Mouse (Mus musculus) right cerebral cortex, postnatal 10 days (tissue): ENCODE data around the gene Ftsj3.

Source experiments
- DNase-seq, 2 experiments: peaks; one replicate each; pipeline ENCODE4 v3.0.0; 2021; ENCODE audit warnings: low spot score in 2 of 2

Ftsj3 gene

DNA sequence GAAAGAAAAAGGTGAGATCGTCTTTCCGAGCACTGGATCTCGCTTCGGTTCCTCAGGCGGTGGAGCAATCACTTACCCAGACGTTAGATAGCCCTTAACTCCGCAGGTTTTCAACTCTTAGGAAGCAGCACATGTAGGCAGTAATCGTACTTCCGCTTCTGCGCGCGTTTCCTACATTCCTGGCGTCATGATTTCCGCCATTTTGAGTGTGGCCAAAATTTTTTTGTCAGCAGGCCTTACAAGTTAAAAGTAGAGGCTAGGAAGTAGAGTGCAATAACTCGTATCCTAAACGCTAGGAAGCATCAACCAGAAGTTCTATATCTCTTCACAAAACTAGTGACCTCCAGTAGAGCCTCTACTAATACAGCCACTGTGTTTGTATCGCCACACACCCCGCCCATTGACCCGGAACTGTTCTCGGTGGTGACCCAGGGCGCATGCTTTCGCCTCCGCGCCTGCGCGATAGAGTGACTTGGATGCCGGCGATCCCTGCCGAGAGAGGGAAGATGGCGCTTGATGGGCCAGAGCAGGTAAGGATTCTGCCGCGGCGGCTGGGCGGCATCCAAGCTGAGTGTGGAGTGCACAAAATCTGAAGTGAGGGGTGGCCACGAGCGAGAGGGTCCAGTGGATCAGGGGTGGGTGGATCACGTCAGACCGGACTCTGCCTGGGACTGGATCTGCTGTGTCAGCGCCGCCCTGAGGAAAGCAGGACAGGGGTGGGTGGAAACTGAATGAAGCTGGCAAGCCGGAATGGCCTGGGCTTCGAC lies at the start of gene Ftsj3, which contains the start of gene Psmc5:
Gene Ftsj3, minus strand, starts transcription at position 395 of the 767 bp plus-strand sequence.
Gene Psmc5, plus strand, starts transcription at position 470 of the 767 bp plus-strand sequence.
- DNase-seq, result peak; percentile 98 to 99

DNA sequence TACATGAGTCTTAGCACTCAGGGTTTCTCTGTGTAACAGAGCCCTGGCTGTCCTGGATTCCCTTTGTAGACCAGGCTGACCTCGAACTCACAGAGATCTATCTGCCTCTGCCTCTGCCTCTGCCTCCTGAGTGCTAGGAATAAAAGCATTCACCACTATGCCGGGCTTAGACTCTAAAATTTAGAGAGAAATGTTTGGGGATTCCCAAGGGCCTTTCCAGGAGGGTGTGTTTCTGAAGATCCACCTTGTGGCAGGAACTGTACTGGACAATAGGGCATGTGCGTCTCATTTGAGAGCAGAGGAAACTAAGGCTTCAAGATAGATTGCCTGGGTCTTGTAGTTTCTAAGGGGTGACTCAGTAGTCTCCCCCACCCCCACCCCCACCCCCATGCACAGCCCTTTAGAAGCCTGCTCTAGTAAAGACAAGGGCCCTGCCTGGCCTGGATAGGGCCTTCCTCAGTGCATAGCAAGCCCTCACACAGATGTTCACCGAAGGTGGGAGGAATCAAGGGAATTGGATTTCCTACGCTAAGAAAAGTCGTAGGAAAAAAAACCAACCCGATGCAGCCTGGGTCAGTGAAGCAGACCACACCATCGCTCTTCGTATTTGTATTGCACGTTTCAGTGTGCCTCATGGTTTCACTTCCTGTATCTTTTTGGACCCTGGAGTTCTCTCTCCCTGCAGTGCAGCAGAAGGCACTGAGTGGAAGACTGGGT lies 49.6 kb upstream of the Ftsj3 start:
- no peak for DNase-seq

DNA sequence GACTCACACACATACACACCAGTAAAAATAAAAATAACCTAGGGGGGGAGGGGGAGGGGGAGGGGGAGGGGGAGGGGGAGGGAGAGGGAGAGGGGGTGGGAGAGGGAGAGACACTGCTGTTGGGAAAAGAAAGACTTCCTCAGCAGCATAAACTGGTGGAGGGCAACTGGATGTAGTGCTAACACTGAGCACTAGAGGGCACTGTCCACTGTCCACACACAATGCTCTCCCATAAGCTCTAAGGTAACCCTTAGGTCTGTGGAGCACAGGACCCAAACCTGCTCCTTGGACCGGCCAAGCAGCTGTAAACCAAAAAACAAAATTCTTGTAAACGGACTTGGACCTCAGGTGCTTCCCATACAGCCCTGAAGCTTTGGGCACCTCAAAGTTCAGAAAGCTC lies 46.8 kb upstream of the Ftsj3 start:
- no peak for DNase-seq

DNA sequence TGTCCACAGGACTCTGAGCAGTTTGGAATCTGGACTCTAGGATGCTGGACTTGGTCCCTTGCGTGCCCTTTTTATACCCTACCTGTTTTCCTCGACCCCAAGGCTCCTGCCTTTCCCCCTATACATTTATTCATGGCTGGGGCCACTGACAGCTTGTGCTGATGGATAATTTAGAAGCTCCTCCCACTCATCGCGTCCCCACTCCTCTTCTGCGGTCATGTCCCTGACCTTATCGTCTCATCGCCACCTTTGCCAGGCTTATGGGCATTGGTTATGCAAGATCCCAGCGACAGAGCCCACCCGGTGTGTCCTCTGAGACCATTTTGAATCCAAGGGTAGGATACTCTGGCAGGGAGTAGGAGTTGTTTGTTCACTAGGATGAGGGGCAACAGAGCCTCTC lies 45.9 kb upstream of the Ftsj3 start, which contains the start of gene Gh:
Gene Gh, minus strand, starts transcription at position 101 of the 400 bp plus-strand sequence.
- DNase-seq, result no peak

DNA sequence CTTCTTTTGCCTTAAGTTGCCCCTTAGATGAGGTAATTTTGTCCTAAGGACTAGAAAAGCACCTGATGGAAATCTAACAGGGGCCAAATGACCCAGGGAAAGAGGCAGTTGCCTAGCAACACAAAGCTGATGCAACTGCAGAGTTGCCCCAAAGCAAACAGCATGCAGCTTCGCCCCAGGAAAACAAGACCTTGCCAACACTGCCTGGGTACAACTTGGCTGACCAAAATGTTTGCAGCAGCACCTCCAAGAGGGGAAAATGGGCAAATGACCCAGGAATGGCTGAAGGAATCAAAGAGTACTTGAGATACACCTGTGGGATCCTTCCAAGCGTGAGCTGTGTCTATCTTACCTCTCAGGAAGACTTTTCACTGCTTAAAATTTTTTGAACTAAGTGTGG lies 36.0 kb upstream of the Ftsj3 start:
- no peak for DNase-seq

DNA sequence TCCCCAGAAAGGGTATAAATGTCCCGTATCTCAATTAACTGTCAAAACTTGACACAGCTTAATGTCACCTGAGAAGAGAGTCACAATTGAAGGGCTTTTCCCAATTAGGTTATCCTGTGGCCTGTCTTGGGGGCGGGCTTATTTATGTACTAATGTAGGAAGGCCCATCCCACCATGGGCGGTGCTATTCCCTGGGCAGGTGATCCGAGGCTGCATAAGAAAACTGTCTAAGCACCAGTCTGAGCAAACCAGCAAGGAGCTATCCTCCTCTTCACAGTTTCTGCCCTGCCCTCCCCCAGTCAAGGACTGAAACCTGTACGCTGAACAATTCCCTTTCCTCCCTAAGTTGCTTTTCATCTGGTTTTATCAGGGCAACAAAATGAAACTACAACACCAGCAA lies 34.5 kb upstream of the Ftsj3 start:
- no peak for DNase-seq

DNA sequence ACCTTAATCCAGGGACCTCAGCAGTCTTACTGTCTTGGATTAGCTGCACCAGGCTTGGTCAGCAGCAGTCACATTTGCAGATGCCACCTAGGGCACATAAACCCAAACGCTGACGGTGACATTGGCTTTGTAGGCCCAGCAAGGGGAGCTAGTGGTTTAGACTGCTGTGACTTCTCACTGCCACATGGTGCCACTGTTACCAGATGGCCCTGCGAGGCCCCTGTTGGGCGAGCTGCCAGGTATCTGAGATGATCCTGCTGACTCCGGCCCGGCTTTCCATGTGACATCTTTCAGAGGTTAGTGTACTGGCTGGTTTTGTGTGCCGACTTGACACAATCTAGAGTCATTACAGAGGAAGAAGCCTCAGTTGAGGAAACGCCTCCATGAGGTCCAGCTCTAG lies 33.5 kb upstream of the Ftsj3 start:
- no peak for DNase-seq

DNA sequence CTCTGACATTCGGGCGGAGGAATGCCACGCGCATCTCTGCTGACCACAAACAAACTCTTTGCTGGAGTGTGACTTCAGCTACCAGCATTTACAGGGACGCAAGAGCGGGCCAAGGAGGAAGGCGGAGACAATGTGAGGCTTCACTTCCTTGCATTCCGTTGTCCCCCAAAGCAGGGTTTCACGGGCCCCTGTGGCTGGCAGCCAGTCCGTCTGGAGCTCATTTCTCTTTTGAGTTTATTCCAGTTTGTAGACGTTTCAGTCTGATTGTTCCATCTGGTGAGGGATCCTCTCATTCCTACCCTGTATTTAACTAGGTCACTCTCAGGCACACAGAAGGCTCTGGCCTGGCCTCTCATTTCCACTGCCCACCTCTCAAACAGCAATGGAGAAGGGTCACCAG lies 31.1 kb upstream of the Ftsj3 start:
- peak in 1 of 2 experiments; percentile 53 for DNase-seq

DNA sequence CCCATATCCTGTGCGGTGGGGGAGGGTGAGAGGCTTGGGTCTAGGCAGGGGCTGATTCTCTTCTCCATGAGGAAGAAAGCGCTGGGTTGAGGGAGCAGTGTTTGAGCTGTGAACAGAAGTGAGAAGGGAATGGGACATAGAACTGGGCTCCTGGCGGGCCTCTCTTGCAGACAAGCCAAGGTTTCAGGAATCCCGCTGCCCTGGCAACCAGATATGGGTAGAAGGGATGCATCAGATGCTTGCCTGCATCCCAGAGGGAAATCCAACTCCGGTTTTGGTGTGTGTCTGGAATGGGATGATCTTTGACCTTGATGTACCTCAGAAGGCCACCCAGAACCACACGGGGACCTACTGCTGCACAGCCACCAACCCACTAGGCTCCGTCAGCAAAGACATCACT lies 30.3 kb upstream of the Ftsj3 start:
- DNase-seq, result peak in 1 of 2 experiments; percentile 19

DNA sequence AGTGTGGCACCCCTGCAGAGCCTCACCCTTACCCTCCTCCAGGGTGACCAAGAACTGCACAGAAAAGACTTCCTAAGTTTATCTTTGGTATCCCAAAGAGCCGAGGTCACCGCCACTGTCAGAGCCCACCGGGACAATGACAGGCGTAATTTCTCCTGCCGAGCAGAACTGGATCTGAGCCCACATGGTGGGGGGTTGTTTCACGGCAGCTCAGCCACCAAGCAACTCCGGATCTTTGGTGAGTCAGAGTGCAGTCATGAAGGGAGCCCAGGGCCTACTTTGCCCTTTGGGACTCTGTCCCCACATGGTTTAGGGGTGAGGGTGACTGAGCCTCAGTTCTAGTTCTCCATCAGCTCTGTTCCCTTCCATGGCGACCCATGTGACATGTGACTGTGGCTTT lies 28.2 kb upstream of the Ftsj3 start:
- DNase-seq, result no peak

DNA sequence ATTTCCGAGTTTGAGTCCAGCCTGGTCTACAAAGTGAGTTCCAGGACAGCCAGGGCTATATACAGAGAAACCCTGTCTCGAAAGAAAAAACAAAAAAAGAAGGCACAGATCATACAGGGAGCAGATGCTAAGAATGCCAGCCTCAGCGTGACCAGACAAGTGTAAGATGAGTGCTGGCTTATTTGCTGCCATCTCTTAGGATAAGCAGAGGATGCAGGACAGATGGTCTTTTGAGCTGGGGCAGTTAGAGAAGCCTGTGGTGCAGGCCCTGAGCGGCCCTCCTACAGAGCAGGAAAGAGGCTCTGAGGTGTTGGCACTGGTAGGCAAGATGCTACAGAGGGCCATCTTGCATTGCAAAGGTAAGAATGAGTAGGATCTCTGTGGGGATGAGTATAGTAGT lies 27.5 kb upstream of the Ftsj3 start:
- DNase-seq, result no peak

DNA sequence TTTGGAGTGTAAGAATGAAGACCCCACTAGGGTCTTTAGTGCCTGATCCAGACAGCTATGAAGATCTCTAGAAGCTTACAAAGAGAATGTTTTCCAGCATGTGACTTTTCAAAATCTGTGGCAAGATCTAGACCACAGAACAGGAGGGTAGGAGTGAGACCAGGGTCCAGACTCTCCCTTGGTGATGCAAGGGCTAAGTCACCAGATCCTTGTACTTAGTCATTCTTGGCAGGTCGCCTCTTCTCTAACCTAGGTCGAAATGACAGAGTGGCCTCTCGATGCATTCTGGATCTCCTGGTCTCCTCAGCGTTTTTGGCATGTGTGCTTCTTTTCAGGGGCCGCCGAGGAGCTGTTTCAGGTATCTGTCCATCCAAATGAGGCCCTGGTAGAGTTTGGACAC lies 26.6 kb upstream of the Ftsj3 start:
- DNase-seq, result no peak

DNA sequence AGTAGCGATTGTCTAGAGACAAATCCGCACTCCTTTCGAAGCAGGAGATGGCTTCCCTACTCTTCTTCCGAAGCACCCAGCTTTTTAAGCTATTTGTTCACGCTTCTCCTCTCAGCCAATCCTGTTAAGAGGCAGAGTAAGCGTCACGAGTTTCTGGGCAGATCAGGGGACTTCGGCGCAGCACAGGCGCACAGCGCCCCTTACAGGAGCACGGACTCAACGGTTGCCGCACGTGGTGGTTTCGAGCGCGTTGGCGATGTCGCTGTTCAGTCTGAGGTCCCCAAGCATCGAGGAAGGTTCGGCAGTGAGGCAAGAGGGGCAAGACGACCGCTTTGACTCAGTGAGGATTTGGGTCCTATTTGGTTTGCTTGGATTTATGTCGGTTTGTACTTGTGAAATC lies 20.6 kb upstream of the Ftsj3 start, which contains the start of gene Tcam1:
Gene Tcam1, plus strand, starts transcription at position 219 of the 400 bp plus-strand sequence.
- peak; percentile 93 to 95 for DNase-seq

DNA sequence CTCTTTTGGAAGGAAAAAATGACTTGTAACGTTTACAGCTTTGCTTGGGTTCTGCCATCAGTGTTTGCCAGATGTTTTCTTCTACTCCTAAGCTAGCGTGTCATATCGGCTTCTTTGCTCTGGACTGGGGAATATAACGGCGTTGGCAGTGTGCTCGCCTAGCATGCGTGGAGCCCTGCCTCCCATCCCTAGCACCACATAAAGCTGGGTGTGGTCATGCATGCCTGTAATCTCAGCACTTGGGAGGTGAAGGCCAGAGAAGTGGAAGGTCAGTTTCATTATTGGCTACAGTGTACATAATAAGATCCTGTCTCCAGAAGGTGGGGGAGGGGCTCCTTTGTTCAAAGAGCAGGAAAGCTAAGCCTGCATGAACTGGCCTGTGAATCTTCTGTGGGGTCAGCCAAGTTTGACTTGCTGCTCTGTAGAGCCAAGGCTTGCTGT lies 19.1 kb upstream of the Ftsj3 start:
- no peak for DNase-seq

DNA sequence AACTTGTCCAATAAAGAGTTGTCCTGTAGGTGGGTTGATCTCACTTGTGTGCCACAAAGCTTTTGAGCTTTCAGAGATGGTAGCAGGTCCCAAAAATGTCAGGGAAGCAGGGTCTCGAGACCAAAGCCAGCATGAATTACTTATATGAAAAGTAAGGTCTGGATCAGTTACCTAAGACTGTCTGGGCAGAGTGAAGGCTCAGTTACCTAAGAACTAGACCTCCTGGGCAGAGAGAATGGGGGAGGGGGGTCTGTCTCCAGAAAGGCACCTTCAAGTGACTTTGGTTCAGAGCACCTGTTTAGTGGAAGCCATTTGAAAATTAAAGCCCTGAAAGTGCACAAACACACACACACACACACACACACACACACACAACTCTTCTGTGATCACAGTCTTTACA lies 18.5 kb upstream of the Ftsj3 start:
- DNase-seq, result peak in 1 of 2 experiments; percentile 25

DNA sequence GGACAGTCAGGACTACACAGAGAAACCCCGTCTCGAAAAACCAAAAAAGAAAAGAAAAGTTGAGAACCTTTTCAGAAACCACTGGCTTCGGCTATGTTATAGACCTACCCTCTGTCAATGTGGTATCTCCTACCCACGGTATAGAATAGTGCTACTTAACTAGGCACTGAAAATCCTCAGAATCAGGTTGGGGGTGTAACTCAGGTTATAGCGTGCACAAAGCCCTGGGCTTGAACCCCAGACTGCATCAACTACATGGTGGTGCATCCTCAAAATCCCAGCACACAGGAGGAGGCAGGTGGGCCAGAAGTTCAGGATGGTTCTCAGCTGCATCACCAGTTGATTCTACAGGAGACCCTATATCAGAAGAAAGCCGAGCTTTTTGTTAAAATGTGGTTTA lies 17.9 kb upstream of the Ftsj3 start:
- no peak for DNase-seq

DNA sequence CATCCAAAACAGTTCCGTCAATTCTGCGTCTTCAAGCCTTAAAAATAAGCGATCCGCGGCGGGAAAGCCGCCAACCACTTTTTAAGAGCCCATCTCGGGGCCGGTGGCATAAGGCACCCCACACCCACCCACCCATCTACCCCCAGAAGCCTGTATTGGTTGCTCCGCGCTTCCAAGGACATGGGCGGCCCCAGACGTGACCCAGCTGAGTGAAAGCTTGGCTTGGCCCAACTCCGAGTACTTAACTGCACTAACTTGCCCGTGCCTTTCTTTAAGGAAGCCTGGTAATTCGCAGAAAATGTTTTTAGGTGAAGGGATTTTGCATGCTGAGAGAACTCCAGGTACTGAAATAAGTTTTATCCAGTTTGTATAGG lies 17.4 kb upstream of the Ftsj3 start:
- no peak for DNase-seq

DNA sequence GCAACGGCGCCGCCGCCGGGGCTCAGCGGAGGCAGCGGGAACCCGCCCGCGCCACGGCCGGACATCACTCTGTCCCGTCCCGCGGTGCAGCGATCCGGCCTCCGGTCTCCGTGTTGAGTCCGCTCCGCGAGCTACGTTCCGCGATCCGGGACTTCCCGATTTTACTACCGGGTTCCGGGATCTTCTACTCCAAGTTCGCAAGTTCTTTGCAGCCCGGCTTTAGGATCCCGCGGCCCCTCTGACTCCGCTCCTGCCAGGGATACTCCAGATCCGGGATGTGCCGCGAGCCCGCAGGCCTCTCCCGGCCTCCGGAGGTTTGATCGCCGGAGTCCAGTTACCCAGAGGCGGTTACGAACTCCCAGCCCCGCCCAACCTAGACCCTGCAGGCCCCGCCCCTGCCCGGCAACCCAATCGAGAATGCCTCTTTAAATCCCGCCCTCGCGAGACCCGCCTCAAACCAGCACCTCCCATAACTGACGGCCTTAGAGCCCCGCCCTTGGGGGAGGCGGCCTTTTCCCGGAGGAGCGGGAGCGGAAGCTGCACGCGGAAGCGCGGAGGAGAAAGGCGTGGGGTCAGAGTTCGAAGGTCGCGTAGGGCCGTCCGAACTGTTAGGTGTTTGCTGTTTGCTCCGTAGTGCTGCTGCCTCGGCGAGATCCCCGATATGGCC lies 16.9 kb upstream of the Ftsj3 start, which contains the start of gene Smarcd2:
Gene Smarcd2, minus strand, starts transcription at position 329 of the 667 bp plus-strand sequence.
- DNase-seq, result peak; percentile 100

DNA sequence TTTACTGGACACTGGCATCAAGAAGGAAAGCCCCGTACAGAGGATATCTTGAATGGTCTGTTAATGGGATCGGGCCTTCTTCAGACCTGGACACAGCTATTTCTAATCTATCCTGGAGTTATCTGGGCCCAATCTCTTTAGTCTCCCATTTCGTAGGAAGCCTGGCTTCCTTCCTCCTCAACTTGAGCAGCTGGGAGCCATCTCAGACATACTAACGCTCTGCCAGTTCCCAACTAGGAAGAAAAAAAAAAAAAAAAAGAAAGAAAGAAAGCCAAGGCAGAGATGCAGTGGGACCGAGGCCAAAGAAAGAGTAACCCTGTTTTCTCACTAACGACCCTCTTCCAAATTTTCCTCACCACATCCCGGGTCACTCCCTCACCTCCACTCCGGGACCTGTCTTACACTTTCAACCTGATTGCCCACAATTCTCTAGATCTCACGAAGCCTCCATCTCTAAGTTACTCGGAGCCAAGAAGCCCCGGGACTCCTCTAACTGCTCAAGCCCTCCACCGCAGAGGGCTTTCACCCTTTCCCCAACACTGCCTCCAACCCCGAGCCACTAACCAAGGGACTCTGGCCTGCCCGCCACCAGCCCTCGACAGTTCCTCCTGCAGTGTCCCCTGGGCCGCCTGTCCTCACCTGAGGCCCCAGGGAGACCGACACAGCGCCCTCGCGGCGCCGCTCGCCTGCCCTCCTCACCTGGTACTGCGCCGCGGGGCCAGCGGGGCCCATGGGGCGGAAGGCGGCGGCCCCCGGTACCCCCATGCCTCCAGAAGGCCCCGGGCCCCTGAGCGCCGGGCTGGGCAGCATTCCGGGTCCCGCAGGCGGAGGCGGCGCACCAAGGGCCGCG lies 16.1 kb upstream of the Ftsj3 start:
- peak in 1 of 2 experiments; percentile 49 for DNase-seq

DNA sequence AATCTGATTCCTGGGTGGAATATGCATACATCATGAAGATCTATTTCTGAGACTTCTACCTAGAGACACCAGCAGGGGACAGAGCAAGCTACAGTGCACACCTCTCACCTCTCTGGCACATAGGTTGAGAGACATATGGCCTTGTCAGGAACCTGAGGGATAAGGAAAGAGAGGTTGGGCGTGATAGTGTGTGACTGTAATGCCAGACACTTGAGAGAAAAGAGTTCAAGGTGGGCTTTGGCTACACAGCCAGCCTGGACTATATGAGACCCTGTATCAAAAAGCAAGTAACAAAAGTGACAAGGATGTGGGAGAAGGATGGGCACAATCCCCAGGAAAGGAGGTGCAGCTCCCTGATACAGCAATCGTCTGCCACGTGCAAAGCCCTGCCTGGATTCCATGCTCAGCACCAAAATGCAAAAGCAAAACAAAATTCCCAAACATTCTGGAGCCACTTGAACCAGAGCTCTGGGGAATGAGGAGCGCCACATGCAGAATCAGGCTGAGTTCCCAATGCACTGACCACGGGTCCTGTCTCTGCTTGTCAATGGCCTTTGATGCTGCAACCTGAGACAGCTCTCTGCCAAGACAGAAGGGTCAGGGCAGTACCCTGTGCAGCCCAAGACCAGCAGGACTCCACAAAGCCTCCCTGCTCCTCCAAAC lies 15.4 kb upstream of the Ftsj3 start:
- no peak for DNase-seq

DNA sequence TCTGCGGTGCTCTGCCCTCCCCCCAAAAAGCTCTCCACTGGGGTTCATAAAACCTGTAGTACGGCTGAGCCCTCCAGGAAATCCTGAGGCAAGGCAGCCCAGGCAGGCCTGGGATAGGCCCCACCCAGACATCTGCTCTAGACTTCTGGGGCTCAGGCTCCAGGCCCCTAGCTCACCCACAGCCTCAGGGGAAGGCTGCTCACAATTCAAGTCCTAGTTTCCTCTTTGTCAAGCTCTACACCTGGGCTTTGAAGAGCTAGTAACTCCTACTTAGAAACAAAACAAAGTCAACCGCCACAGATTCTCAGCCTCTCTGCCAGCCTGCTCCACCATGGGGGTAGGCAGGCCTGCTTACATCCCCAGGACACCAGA lies 13.2 kb upstream of the Ftsj3 start:
- DNase-seq, result no peak
